Mouse (Mus musculus) olfactory bulb, adult 2 months (tissue): ENCODE measurements at regions not wholly inside any gene's neighbourhood (a gene's known extent, or its start where the extent isn't known, plus 50 kb on each side); places are given as distances from the start of the nearest gene placed in this dataset.

ENCODE experiments used
- CTCF ChIP-seq: fragments of 200-500 bp; IDR thresholded peaks from 2 replicates; pipeline ENCODE4 v1.5.1; 2012; ENCODE audit warnings: low read depth, mild to moderate bottlenecking, low read length, moderate library complexity; ENCODE audit not compliant: insufficient read depth
- POLR2A ChIP-seq: fragments of 200-500 bp; IDR thresholded peaks from 2 replicates; pipeline ENCODE4 v1.6.1; 2012; ENCODE audit warnings: mild to moderate bottlenecking, low read depth, low read length, moderate library complexity; ENCODE audit not compliant: insufficient read depth

GRCm38 (mm10) chr5:142340205-142341025 is 60.9 kb upstream of the Foxk1 start:
- no peak for TF ChIP-seq POLR2A
- TF ChIP-seq CTCF, result no peak
